Mouse (Mus musculus): ENCODE measurements around the gene Rere. TPM values are rescaled to one million over a fixed set of nuclear protein-coding genes. Genes with fewer than 3 reads are reported as not detected.

Rere gene
- total RNA-seq (2021) = 10 to 100 TPM; 51.5 to 52.0 TPM

DNA sequence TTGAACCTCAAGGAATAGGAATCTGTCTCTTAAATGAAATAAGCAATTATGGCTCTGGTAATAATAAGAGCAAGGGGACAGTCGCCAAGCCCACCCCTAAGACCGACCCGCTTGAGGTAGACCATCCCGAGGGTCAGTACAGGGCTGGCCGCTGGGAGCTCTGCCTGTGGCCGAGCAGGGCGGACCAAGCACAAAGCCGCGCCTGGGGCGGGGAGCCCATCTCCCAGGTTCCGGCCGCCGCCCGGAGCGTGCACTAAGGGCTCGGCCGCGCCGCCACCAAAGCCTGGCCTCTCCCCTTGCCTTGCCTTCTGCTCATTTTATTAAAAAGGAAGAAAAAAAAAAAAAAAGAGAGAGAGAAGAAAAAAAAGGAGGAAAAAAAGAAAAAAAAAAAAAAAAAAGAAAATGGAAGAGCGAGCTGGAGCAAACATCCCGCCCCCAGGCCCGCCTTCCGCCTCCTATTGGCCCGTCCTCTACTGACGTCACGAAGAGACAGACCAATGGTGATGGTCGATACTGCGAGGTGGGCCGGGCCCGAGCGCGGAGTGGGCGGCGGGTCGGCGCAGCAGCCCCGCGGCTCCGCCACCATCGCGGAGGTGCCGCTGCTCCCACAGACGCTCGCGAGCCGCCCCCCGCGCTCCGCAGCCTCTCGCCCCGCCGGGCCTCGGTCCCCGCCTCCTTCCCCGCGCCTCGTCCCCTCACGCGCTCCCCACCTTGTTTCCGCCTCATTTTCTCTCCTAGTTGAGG, at the start of gene Rere:
Gene Rere, plus strand, starts transcription at position 629 of the 744 bp plus-strand sequence.
- DNase-seq = peak; percentile 99
- intact Hi-C loops (cut with DNase I) = no loop called here

- no peak for DNase-seq
- intact Hi-C loops (cut with DNase I) = no loop called here
Measured at GRCm38 (mm10) chr4:150231871-150232270, 49.6 kb upstream of the Rere start.

- intact Hi-C loops (cut with DNase I) = no loop called here
- DNase-seq = no peak
Measured at GRCm38 (mm10) chr4:150234599-150235327, 46.7 kb upstream of the Rere start.

DNA sequence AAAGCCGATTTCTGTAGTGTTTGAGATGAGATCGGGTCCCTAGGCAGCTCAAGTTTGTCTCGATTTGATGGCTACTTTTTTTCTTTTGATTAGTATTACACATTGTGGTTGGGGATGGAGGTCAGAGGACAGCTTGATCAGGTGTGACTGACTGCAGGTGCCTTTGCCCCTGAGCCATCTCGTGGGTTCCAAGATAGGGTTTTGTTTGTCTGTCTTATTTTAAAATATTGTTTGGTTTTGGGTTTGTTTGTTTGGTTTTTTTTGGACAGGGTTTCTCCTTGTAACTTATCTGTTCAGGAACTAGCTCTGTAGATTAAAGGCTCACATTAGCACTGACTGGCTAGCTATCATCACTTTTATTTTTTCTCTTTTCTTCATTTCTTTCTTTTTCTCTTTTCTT, 45.9 kb upstream of the Rere start:
- intact Hi-C loops (cut with DNase I) = no loop called here
- no peak for DNase-seq

DNA sequence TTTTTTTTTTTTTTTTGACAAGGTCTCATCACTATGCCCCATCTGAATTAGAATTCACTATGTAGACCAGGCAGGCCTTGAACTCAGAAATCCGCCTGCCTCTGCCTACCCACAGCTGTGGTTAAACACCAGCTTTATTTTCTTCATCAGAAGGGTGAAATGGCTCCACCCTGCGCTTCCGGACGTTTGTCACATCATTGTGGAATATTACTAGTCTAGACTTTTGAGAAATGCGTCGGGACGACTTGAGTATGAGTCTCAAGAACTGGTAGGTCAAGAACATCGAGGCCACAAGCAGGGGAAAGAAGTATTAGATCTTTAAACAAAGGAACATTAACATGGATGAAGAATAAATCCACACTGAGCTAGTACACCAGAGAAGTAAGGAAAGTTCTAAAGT, 45.4 kb upstream of the Rere start:
- DNase-seq = no peak
- intact Hi-C loops (cut with DNase I) = no loop called here

GRCm38 (mm10) chr4:150236521-150237481, 44.6 kb upstream of the Rere start, which contains the start of gene Eno1:
Gene Eno1 (plus strand): TSS chr4:150236721.
- intact Hi-C loops (cut with DNase I) = no loop called here
- peak; percentile 97 to 99 for DNase-seq

- DNase-seq = peak in 1 of 2 experiments; percentile 26
- intact Hi-C loops (cut with DNase I) = no loop called here
Measured at GRCm38 (mm10) chr4:150237636-150238361, 43.6 kb upstream of the Rere start.

GRCm38 (mm10) chr4:150238433-150239086, 42.9 kb upstream of the Rere start:
- peak in 1 of 2 experiments; percentile 22 for DNase-seq
- intact Hi-C loops (cut with DNase I) = no loop called here

- no peak for DNase-seq
- intact Hi-C loops (cut with DNase I) = no loop called here
Measured at GRCm38 (mm10) chr4:150239087-150239480, 42.4 kb upstream of the Rere start.

GRCm38 (mm10) chr4:150239503-150239902, 41.9 kb upstream of the Rere start:
- intact Hi-C loops (cut with DNase I) = no loop called here
- DNase-seq = no peak

DNA sequence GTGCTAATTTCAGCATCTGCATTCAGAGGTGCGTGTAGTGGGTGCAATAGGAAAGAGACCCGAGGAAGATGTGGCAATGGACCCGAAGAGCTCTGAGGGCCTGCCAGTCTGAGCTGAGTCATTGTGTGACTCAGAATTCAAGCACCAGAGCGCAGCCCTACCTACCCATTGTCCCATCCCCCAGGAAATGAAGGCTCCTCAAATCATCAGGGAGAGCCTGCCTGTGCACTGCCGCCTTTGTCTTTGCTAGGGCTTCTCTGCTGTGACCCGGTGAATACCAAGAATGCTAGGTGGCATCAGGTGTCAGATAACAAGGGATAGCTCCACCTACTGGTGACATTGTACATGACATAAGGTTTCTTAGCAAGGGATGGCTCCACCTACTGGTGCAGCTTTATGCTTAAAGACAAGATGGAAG, 41.5 kb upstream of the Rere start:
- intact Hi-C loops (cut with DNase I) = loop anchor here (10.0 kb wide), 1 partner anchor 665 kb away; no protein-coding TSS in a partner anchor
- DNase-seq = peak; percentile 63 to 76

- no peak for DNase-seq
- intact Hi-C loops (cut with DNase I) = loop anchor here (10.0 kb wide), 1 partner anchor 664 kb away; no protein-coding TSS in a partner anchor
Measured at GRCm38 (mm10) chr4:150240381-150240886, 41.0 kb upstream of the Rere start.

- intact Hi-C loops (cut with DNase I) = loop anchor here (10.0 kb wide), 1 partner anchor 663 kb away; no protein-coding TSS in a partner anchor
- no peak for DNase-seq
Measured at GRCm38 (mm10) chr4:150241708-150242107, 39.7 kb upstream of the Rere start.

DNA sequence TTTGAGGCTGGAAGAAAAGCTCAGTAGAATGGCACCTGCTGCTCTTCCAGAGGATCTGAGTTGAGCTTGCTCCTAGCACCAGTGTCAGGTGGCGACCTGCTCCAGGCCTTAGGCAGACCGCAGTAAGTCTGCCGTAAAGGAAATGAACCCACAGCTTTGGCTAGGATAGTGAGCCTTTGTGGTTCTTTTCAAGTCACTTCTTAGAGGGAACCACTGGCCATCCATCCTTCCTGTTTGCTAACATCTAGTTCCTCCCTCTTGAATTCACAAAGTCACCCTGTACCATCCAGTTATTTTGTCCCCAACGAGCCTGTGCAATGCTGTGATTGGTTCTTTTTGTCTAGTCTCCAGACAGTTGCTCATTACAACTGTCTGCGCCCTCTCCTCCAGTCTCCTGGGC, 38.7 kb upstream of the Rere start:
- intact Hi-C loops (cut with DNase I) = loop anchor here (10.0 kb wide), 1 partner anchor 662 kb away; no protein-coding TSS in a partner anchor
- DNase-seq = no peak

GRCm38 (mm10) chr4:150245876-150246275, 35.6 kb upstream of the Rere start:
- DNase-seq = no peak
- intact Hi-C loops (cut with DNase I) = loop anchor here (2.0 to 10.0 kb wide), 2 partner anchors 25 to 659 kb away; no protein-coding TSS in a partner anchor

GRCm38 (mm10) chr4:150248009-150248408, 33.4 kb upstream of the Rere start:
- intact Hi-C loops (cut with DNase I) = loop anchor here (2.0 to 10.0 kb wide), 2 partner anchors 71 to 657 kb away; no protein-coding TSS in a partner anchor
- DNase-seq = peak; percentile 72 to 74

DNA sequence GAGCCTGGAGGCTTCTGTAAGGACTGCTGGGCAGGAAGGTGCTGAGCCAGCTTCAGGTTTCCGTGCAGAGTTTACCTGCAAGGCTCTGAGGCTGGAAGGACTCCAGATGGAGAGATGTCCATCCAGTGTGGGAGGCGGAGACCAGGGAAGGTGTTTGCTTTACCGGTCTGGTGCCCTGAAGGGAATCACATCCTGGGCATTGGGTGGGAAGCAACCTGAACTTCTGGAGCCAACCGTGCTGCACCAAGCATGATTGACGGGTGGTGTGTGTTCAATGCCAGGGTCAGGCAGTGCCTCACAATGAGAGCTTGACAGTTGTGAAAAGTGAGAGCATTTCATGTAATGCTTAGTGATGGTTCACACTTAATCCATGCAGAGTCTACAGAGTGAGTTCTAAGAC, 32.5 kb upstream of the Rere start:
- intact Hi-C loops (cut with DNase I) = loop anchor here (2.0 to 10.0 kb wide), 2 partner anchors 72 to 656 kb away; no protein-coding TSS in a partner anchor
- no peak for DNase-seq

DNA sequence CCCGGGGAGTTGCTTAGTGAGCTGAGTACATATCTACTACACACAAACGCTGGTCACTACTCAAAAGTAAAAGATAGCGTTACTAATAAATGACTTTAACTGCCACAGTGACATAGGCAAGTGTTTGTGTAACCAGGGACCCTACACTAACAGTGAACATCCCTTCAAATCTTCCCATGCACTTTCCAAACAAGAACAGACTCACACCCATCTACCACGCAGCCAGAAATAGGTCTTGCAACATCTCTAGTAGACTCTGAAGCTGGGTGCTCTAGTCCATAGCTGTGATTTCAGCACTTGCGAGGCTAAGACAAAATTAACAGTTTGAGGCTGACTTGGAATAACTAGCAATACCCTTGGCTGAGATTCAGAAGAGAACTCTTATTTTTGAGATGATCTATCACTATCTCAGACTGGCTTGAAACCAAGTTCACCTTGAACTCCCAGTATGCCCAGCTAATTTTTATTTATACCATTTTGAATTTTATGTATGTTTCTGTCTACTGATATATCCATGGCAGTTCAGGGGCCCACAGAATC, 31.6 kb upstream of the Rere start:
- intact Hi-C loops (cut with DNase I) = loop anchor here (2.0 to 10.0 kb wide), 2 partner anchors 73 to 655 kb away; no protein-coding TSS in a partner anchor
- DNase-seq = no peak
